15 mouse cellular contexts compared by ENCODE assay signal in genomic region chr13:68889929-68890593, GRCm38 (mm10).
DNase-seq lines count a peak whose midpoint lies in the region; ATAC-seq and TF ChIP-seq lines count a peak whose summit lies in the region.
"Had no signal": no experiment of that assay in that cellular context is flagged by ENCODE, and none has a peak within 500 bp of the region (broad histone marks: within the 10 kb centered on the region; RNA-seq: fewer than 3 reads in every experiment).

No protein-coding gene starts in this region.

- H3K4me3 ChIP-seq in intestine, embryonic 15.5 days (replicated peaks): no peak overlapping the region
- H3K4me3 ChIP-seq in intestine, postnatal 0 days (ENCODE audit: low read depth, low read length): no peak overlapping the region
- no peak overlapping the region for H3K4me3 ChIP-seq in lung, embryonic 15.5 days
- H3K4me3 ChIP-seq in left cerebral cortex, adult 2 months: no peak overlapping the region
- no peak overlapping the region for H3K4me3 ChIP-seq in heart, embryonic 11.5 days (ENCODE audit: low read depth, low read length)
- H3K4me3 ChIP-seq: heart, embryonic 12.5 days; neural tube, embryonic 13.5 days; stomach, embryonic 15.5 days had no signal

- no peak overlapping the region for H3K9ac ChIP-seq in intestine, embryonic 15.5 days
- H3K9ac ChIP-seq in intestine, postnatal 0 days (ENCODE audit: low read depth, low read length): no peak overlapping the region
- H3K9ac ChIP-seq in lung, embryonic 15.5 days: no peak overlapping the region
- H3K9ac ChIP-seq in heart, embryonic 11.5 days (ENCODE audit: low read depth, low read length): no peak overlapping the region
- H3K9ac ChIP-seq: heart, embryonic 12.5 days; liver, embryonic 14.5 days; neural tube, embryonic 13.5 days; stomach, embryonic 15.5 days had no signal

- no peaks in the 10 kb centered on the region for H3K9me3 ChIP-seq in intestine, embryonic 15.5 days
- H3K9me3 ChIP-seq in intestine, postnatal 0 days (ENCODE audit: control insufficient read depth): no peaks in the 10 kb centered on the region
- no peaks in the 10 kb centered on the region for H3K9me3 ChIP-seq in lung, embryonic 15.5 days
- no peaks in the 10 kb centered on the region for H3K9me3 ChIP-seq in heart, embryonic 11.5 days (replicated peaks; ENCODE audit: control insufficient read depth, low read length)
- H3K9me3 ChIP-seq: heart, embryonic 12.5 days; neural tube, embryonic 13.5 days; stomach, embryonic 15.5 days had no signal

- 61% methylated on average over 9 of the region's 9 CpGs for WGBS in intestine, embryonic 15.5 days
- 70% methylated on average over 9 of the region's 9 CpGs for WGBS in intestine, postnatal 0 days
- 38% methylated on average over 9 of the region's 9 CpGs for WGBS in lung, embryonic 15.5 days
- WGBS in heart, embryonic 11.5 days (ENCODE audit: insufficient replicate concordance): 81% methylated on average over 9 of the region's 9 CpGs

- DNase-seq in lung, postnatal 14 days: no peak
- peak; percentile 38 to 63 for DNase-seq in left cerebral cortex, adult 2 months (ENCODE audit: extremely low spot score in 1 of 2, low spot score in 2 of 2)
- peak; percentile 70 to 84 for DNase-seq in right cerebral cortex, postnatal 36 days (ENCODE audit: low spot score in 2 of 2)
- no peak for DNase-seq in cerebellum, postnatal 4 days (ENCODE audit: low spot score in 2 of 2)
- DNase-seq: adrenal gland, postnatal 14 days; retina, postnatal 1 day had no signal

- no peaks in the 10 kb centered on the region for H3K27me3 ChIP-seq in intestine, embryonic 15.5 days (replicated peaks)
- no peaks in the 10 kb centered on the region for H3K27me3 ChIP-seq in intestine, postnatal 0 days (replicated peaks; ENCODE audit: control insufficient read depth, insufficient read depth, low read length)
- H3K27me3 ChIP-seq in lung, embryonic 15.5 days: no peaks in the 10 kb centered on the region
- H3K27me3 ChIP-seq in heart, embryonic 11.5 days (ENCODE audit: control insufficient read depth, insufficient read depth, low read length): no peaks in the 10 kb centered on the region
- H3K27me3 ChIP-seq: heart, embryonic 12.5 days; neural tube, embryonic 13.5 days; stomach, embryonic 15.5 days had no signal

- intact Hi-C loops in left cerebral cortex, adult 2 months (cut with DNase I): loop anchor here (5.0 kb wide), 2 partner anchors 73 to 107 kb away; partner anchors contain the start of gene Adcy2

- no peaks in the 10 kb centered on the region for H3K36me3 ChIP-seq in intestine, embryonic 15.5 days
- H3K36me3 ChIP-seq in intestine, postnatal 0 days (ENCODE audit: control insufficient read depth, insufficient read depth): no peaks in the 10 kb centered on the region
- 0 out of 2 replicates have a peak, but pooled peaks cover 8% of the 10 kb centered on the region for H3K36me3 ChIP-seq in lung, embryonic 15.5 days
- H3K36me3 ChIP-seq in heart, embryonic 11.5 days (ENCODE audit: control insufficient read depth, insufficient read depth, low read length): no peaks in the 10 kb centered on the region
- H3K36me3 ChIP-seq: heart, embryonic 12.5 days; neural tube, embryonic 13.5 days; stomach, embryonic 15.5 days had no signal

- TF ChIP-seq CTCF in intestine, postnatal 0 days (IDR thresholded peaks at IDR 0.05; ENCODE audit: low read depth): no peak
- no peak for TF ChIP-seq CTCF in left cerebral cortex, adult 2 months (IDR thresholded peaks at IDR 0.05)

- no peak overlapping the region for H3K4me2 ChIP-seq in intestine, embryonic 15.5 days (replicated peaks)
- H3K4me2 ChIP-seq in intestine, postnatal 0 days (replicated peaks; ENCODE audit: low read depth): no peak overlapping the region
- H3K4me2 ChIP-seq in lung, embryonic 15.5 days: no peak overlapping the region
- no peak overlapping the region for H3K4me2 ChIP-seq in heart, embryonic 11.5 days
- H3K4me2 ChIP-seq: heart, embryonic 12.5 days; midbrain, embryonic 11.5 days; neural tube, embryonic 13.5 days; stomach, embryonic 15.5 days had no signal

- H3K4me1 ChIP-seq in intestine, embryonic 15.5 days (replicated peaks): no peaks in the 10 kb centered on the region
- no peaks in the 10 kb centered on the region for H3K4me1 ChIP-seq in intestine, postnatal 0 days (replicated peaks; ENCODE audit: control insufficient read depth, insufficient read depth, low read length)
- peaks cover 10% of the 10 kb centered on the region for H3K4me1 ChIP-seq in lung, embryonic 15.5 days
- no peaks in the 10 kb centered on the region for H3K4me1 ChIP-seq in heart, embryonic 11.5 days (ENCODE audit: control insufficient read depth, insufficient read depth, low read length)
- H3K4me1 ChIP-seq: heart, embryonic 12.5 days; neural tube, embryonic 13.5 days; stomach, embryonic 15.5 days had no signal

- no peak overlapping the region for H3K27ac ChIP-seq in intestine, embryonic 15.5 days
- no peak overlapping the region for H3K27ac ChIP-seq in intestine, postnatal 0 days (ENCODE audit: low read depth, low read length)
- H3K27ac ChIP-seq in lung, embryonic 15.5 days: peak overlapping the region; percentile 83
- peak overlapping the region; percentile 75 for H3K27ac ChIP-seq in left cerebral cortex, adult 2 months
- H3K27ac ChIP-seq in heart, embryonic 11.5 days (ENCODE audit: low read depth, low read length): no peak overlapping the region
- H3K27ac ChIP-seq: liver, embryonic 14.5 days; neural tube, embryonic 13.5 days; stomach, embryonic 15.5 days had no signal

- peak; percentile 58 for ATAC-seq in intestine, embryonic 15.5 days
- no peak for ATAC-seq in intestine, postnatal 0 days
- peak; percentile 87 for ATAC-seq in lung, embryonic 15.5 days (ENCODE audit: borderline replicate concordance, extremely low read depth, low FRiP score, low TSS enrichment)
- no peak for ATAC-seq in heart, embryonic 11.5 days (replicated peaks; ENCODE audit: insufficient number of reproducible peaks, low FRiP score, low TSS enrichment)

Comparison
In these comparisons a context has a peak if more than half of its experiments do, and no peak if none do; other contexts are left out.
1. ATAC-seq: peak in intestine, embryonic 15.5 days (single experiment) and lung, embryonic 15.5 days (single experiment); none in intestine, postnatal 0 days (single experiment) and heart, embryonic 11.5 days (single experiment).
2. H3K27ac ChIP-seq: peak in lung, embryonic 15.5 days (single experiment) and left cerebral cortex, adult 2 months (single experiment); none in intestine, embryonic 15.5 days (single experiment), intestine, postnatal 0 days (single experiment) and heart, embryonic 11.5 days (single experiment).
3. DNase-seq: peak in left cerebral cortex, adult 2 months (2 of 2) and right cerebral cortex, postnatal 36 days (2 of 2); none in lung, postnatal 14 days (single experiment) and cerebellum, postnatal 4 days (0 of 2).